Mouse (Mus musculus): Measurements from ENCODE around the gene Gsap.
"Not testable (repeated sequence)": the region's sequence is repeated elsewhere in the genome, so short reads cannot be mapped to it uniquely, and the experiment has no call there.

Gsap gene

DNA sequence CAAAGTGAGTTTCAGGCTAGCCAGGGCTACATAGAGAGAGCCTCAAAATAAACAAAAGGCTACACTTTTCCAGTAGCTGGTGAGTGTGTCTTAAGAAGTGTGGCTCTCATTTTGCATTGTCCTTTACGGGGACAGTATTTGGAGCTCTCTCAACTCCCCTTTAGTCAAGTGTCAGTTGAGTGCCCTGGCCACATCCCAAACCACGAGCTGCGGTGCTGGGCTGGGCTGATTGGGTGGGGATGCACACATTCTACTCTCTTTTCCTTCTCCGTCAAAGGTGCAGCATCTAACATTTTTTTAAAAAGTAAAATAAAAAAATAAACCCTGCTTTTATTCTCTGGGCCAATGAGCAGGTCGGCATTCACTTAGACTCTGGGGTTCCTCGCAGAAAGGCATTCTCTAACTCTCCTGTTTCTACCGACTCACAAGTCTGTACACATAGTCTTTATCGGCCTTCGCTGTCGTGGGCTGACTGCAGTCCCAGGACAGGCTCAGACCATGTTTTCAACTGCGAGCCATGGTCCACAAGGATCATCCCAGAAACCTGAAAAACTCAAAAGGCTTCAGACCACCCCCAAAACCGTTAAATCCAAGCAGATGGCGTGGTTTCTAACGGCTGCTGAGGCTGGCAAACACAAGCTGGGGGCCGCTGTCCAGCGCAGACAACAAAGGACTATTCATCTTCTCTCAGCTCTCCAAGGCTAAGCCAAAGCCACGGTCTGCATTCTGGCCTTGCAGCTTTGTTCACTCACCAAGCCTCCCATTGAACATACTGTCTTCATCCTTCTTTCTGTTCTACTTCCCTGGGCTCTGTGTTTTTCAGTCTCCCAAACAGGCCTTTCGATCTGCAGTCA, 77.4 kb downstream of the Gsap start:
- peak; percentile 16 for DNase-seq

- no peak for DNase-seq
These were observed 78.4 kb downstream of the Gsap start for GRCm38 (mm10) chr5:21264352-21265021.

DNA sequence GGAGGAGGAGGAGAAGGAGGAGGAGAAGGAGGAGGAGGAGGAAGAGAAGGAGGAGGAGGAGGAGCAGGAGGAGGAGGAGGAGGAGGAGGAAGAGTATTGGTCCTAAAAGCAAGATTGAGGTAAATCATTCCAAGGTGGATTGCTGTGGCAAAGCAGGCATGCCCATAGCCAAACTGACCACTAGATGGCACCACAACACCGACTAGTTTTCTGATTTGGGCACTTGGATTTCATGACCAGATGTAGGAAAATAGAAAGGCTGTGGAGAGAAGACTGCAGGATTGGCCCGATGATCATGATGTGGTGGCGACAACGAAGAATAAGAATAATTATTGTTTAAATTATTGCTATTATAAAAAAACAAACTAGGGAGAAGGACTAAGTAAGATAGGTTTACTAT, 79.0 kb downstream of the Gsap start:
- DNase-seq: peak; percentile 88

DNA sequence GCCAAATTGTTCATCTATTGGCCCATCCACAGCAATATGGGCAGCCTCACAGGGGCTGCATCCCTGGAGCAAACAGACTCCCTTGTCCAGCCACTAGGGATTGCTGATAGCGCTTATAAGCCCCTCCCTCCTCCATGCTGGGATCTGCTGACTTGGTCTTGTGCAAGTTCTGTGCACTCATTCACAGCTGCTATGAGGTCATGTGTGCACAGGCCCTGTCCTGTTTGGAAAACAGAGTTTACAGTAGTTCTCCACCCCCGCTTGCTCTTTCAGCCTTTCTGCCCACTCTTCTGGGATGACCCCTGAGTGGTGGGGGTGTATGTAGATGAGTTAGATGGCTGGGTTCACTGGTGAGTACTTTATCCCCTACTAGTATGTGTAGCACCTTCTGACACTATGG, 81.0 kb downstream of the Gsap start:
- no peak for DNase-seq

- DNase-seq: no peak
These were observed 83.4 kb downstream of the Gsap start for GRCm38 (mm10) chr5:21269446-21269845.

DNA sequence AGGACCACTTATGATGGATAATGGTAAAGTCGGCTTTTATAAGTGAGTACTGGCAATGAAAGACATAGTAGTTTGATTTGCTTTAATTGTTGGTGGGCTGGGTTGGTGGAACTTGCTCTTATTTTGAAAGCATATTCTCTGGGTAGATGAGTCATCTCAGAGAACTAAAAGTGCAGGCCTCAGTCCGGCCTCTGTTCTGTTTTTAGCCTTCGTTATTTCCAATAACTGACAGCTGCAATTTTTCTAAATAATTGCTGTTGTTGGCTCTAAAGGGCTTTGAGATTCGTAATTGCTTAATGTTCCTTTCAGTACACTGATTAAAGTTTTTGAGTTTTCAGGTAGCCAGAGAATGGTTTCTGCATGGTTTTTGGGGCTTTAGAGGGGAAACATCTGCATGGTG, 84.7 kb downstream of the Gsap start:
- no peak for DNase-seq

GRCm38 (mm10) chr5:21271386-21272354, 85.6 kb downstream of the Gsap start:
- DNase-seq: no peak

GRCm38 (mm10) chr5:21277685-21278084, 91.6 kb downstream of the Gsap start:
- not testable (repeated sequence) for DNase-seq

GRCm38 (mm10) chr5:21283356-21284062, 97.5 kb downstream of the Gsap start:
- DNase-seq: no peak

DNA sequence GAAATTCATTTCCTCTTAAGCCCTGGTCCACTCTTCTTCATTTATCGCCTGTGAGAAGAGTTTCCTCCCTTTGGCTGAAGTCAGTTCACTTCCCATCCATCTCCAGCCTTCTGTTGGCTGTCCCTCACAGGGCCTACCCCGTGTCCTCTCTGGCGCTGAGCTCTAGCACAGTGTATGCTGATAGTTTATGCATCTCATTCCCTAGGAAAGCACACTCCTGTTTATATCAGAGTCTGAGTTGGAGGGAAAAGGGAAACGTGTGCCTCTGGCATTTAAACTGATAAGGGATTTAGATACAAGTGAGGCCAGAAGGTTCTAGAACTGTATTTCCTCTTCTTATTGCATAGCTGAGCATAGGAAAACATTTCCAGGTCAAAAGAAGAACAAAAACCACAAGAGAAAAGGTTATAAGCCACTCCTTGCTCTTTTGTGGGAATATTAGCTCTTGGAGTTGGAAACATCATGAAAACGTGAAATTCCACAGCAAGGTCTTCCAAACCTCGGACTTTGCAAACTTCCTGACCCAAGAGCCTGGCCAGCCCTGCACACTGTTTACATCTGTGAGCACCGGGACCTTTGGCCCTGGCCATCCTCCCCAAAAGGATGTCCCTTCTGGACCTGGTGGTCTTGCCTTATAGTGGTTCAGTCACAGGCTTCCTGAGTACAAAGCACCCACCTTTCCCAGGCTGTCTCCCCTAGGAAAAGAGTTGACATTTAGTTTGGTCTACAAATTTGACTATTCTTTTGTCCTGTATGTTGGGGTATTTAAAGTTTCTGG, 102.8 kb downstream of the Gsap start:
- DNase-seq: no peak

DNA sequence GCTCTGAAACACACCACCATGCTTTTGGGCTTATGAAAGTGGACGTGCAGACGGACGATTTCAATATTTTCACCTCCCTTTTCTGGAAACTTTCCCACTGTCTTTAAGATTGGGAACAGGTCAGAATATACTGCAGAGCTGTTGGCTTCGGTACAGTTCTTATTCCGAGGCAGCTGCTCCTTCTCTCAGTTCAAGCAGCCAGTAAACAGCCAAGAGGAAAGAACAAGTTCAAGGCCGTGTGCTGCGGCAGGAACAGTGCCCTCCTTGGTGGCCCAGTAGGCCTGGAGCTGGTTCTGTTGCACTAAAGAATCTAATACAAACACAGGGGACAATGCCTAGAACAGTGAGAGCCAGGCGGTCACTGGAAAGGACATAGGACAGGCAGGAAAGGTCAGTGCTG, 104.5 kb downstream of the Gsap start:
- DNase-seq: no peak

DNA sequence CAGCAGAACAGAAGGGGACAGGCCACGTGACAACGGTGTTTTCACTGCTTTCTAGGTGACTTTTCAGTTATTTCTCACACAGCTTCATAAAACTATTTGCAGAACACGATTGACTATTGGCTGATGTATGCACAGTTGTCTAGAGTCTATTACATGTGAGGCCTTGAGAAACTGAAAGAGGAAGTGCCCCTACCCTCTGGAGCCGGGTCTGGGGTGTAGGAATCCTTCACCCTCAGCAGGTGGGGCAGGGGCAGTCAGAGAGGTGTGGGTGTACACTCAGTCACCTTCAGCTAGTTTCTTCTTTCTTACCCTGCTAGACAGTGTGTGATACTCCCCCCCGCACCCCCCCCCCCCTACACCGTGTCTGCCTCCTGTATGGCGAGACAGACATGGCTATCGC, 109.6 kb downstream of the Gsap start:
- no peak for DNase-seq

DNA sequence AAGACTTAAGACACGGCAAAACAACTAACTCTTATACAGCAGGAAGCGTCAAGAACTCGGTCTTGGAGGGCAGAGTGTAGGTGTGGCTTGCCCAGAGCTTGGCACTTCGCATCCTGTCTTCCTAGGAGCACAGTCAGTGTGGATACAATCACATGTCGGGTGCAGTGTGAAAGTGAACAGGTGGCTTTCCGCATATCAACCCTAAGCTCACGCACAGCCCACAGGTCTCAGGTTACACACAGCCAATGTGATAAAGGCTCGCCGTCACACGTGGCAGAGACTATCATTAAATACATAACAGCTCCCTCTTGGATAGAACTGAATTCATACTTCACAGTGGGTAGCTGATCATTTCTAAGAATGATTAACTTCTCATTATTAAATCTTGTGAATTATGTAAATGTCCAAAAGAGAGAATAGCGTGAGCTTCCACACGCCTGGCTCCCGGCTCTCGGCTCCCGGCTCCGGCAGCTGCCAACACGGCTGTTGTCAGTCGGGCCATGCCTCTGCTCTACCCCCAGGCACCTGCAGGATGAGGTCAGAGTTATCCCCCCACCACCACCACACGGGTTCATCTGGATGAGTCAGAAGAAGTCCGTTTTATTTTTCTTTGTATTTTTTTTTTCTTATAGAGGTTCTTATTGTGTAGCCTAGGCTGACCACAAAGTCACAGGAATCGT, 113.2 kb downstream of the Gsap start:
- DNase-seq: no peak

DNA sequence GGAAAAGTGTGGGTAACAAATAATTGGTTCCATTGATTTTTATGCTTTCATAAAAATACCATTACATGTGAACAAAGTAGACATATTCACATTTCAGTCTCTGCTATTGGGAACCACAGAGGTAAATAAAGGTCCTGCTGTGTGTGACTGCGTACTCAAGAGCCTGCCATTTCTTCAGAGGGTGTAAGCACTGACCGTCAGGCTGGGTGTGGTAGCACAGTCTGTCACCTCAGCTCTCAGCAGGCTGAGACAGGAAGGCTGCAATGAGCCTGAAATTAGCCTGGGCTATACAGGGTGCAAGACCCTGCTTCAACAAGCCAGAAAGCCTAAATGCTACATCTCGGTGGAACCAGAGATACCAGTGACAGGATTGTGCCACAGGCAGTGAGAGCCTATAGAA, 114.0 kb downstream of the Gsap start:
- no peak for DNase-seq

GRCm38 (mm10) chr5:21301011-21301410, 115.0 kb downstream of the Gsap start:
- DNase-seq: no peak

- no peak for DNase-seq
These were observed 121.1 kb downstream of the Gsap start for GRCm38 (mm10) chr5:21307165-21307564.

DNA sequence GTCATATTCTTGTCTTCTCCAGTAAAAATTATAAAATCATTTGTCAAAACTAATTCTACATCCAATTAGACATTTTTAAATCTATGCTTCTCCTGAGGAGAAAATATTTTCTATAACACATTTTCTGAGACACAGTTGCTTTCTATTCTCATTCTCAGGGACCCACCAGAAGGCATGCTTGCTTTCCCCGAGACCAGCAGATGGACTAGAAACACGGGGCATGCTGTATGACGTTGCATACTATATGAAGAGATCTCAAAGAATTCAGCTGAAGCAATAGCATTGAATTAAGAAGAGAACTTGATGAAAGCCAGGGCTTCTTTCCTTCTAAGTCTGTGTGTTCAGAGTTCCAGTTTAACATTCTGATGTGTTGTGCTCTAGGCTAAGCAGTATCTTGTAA, 128.6 kb downstream of the Gsap start:
- DNase-seq: no peak

- no peak for DNase-seq
These were observed 134.1 kb downstream of the Gsap start for GRCm38 (mm10) chr5:21320138-21320537.

DNA sequence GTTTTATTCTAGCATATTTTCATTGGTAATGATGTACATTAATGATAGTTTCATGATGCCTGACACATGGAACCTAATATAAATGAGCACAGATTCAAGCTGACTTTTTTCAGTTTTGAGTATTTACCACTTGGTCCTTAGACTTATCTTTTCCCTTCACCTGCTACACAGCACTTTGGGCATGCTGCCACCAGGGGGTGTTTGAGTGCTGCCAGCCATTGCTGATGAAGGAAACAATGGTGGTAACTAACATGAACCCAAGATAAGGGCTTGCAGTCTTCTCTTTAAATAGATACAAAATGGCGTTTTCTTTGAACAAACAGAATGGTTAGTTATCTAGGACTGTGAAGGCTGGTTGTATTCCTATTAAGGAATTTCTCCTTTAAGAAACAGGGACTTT, 140.4 kb downstream of the Gsap start:
- DNase-seq: peak; percentile 38

DNA sequence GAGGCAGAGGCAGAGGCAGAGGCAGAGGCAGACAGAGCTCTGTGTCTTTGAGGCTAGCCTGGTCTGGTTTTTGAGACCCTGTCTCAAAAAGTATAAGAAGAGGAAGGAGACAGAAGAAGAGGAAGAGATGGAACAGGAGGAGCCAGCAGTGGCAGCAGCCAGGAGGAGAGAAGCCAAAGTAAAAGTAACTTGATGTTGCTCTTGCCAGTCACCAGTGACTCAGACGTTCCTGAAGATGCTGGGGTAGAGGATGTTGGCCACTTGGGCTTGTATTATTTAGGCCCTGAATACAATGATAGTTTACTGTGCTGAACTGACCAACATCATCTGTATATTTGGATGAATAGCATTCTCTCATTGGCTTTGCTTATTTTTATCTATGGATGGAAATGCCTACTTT, 142.5 kb downstream of the Gsap start:
- no peak for DNase-seq
